Mouse (Mus musculus): Measurements from ENCODE around the gene Olfr457.
A peak's percentile ranks its signal among the peaks of the same experiment; 100 is the strongest.
"Not testable (repeated sequence)": the region's sequence is repeated elsewhere in the genome, so short reads cannot be mapped to it uniquely, and the experiment has no call there.

Gene Olfr457

DNA sequence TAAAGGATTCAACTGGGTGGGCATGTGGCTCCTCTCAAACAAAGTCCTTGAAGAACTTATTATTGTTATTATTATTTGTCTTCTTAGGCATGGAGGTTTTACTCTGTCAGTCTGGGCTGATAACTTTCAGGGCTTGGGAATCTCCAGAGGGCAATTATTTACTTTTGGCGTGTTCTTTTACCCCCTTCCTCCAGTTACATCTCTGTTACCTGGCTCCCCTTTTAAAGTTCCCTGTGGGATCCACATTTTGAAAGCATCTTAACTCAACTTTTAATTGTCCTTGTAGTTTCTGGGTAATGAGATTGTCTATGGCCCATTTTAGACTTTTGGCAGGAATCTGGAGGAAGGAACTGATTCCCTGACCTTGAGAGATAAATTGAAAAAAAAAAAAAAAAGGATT is at the start of gene Olfr457:
TSS of gene Olfr457 (minus strand) at position 101 of the 400 bp plus-strand sequence.
- no peak for DNase-seq (ENCODE audit: low read depth, low spot score)

DNA sequence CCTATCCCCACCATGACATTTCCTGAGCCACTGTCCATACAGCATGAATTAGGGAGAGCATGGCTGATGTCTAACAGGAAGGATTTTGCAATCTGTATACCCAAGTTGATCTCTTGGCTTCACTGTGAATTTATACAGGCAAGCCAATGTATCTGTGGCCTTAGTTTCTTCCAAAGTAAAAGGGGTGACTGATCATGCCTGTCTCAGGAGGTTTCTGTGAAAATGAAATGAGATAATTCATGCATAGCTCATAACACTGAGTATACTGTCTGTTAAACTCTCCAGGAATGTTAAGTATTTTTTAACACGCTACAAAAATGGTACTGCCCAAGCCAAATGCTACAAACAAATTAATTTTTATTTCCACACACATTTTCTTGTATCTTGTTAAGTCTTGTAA is 37.3 kb upstream of the Olfr457 start:
- DNase-seq (ENCODE audit: low read depth, low spot score) = no peak

DNA sequence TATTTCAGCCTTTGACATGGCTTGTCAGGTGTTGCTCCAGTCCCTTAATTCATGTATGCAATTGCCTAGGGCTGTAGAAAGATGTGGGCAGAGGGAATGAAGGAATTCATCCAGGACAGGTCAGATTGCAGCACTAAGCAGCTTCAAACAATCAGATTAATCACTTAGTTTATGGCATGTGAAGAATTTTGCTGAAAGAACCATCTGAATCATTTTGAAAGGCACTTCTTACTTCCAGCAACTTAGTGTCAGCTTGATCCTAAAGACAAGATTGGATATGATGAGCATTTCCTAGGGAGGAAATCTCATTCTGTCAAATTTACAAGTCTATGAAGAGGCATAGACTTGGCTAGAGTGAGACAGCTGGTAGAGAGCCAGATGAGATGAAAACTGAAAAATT is 33.2 kb upstream of the Olfr457 start:
- DNase-seq (ENCODE audit: low read depth, low spot score) = no peak

DNA sequence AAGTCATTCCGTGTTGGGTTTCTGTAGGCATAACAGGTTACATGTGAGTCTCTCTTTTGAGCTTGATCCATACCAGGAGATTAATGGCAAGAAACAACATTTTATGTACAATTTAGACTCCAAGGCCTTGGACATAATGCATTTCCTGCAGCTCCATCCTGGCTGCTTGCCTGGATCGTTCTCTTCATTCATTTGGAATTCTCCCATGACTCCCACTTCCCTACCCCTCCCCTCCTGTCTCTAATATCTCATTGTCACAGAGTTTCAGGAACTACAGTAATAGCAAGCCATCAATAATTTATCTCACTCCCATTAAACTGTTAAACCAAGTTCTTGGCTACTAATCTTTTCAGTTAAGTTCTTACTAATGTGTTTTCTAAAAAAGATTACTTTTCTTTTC is 27.3 kb upstream of the Olfr457 start:
- DNase-seq (ENCODE audit: low read depth, low spot score) = no peak

DNA sequence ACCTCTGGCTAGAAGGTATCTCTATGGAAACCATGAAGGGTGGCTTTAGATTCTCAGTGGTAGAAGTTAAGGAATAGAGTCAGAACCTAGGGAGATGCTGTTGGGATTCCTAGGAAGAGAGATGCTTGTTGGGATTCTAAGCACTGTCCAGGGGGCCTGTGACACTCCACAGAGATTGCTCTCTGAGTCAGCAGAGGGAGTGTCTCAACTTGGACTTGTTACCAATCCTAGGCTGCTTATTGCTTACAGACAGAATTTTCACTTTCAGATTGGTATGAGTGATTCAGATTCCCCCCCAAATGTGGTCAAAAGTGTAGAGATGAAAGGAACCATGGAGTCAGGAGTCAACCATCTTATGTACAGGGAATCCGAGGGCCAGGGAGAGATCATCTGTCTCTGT is 13.6 kb upstream of the Olfr457 start:
- no peak for DNase-seq (ENCODE audit: low read depth, low spot score)

DNA sequence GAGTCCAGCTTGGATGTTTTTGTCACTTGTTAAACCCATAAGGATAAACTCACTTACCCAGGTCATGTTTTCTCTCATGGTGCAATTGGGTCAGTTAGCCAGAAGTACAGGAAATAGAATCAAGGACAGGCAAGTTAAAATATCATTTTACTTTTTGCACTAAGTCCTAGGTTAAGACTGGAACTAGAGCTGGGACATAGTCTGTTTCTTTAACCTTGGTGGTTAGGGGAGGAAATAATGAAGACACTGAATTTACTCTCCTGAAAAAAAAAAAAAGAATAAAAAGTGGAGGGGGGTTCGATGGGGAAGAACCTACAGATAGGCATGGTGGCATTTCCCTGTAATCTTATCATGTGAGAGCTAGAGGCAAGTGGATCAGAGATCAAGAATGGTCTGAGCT is 11.0 kb upstream of the Olfr457 start, which contains the start of gene Olfr456:
TSS of gene Olfr456 (minus strand) at position 101 of the 400 bp plus-strand sequence.
- DNase-seq (ENCODE audit: low read depth, low spot score) = no peak

DNA sequence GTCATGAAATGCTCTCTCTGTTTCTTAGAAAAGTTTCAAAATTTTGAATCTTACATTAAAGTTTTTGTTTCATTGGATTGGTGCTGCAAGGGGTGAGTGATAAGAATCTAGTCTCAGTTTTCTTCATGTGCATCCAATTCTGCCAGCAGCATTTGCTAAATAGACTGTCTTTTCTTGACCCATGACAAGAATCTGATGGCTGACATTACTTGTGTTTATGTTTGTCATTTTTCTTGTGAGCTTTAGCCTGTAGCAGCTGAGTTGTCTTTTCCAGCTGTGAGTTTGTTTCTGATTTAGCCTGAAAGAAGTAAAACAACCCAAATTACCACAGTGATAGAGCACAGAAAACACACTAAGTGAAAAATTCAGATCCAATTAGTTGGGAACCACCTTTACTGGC is 8.5 kb upstream of the Olfr457 start:
- no peak for DNase-seq (ENCODE audit: low read depth, low spot score)

DNA sequence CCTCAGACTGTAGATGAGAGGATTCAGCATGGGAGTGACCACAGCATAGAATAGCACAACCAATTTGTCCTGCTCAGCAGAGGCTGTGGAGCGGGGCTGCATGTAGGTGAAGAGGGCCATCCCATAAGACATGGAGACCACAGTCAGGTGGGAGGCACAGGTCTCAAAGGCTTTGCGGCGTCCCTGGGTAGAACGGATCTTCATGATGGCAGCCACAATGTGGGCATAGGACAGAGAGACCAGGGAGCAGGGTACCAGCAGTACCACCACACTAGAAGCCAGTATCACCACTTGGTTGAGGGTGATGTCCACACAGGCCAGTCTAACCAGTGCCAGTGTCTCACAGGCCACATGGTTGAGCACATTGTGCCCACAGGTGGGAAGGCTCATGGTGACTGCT is 4.8 kb downstream of the Olfr457 start:
- DNase-seq (ENCODE audit: low read depth, low spot score) = not testable (repeated sequence)

DNA sequence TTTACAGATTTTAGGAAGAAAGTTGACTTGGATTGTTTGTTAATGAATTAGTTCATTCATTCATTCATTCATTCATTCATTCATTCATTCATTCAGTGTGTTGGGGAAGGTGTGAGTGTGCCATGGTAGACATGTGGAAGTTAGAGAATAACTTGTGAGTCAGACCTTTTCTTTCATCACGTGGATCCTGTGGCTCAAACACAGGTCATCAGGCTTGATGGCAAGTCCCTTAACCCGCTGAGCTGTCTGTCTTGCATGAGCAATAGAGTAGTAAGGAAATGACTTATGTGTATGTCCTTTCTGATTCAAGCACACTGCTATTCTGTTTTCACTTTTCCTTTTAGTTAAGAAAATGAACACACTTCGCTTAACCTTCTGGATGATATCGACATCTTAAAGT is 5.6 kb downstream of the Olfr457 start:
- no peak for DNase-seq (ENCODE audit: low read depth, low spot score)

DNA sequence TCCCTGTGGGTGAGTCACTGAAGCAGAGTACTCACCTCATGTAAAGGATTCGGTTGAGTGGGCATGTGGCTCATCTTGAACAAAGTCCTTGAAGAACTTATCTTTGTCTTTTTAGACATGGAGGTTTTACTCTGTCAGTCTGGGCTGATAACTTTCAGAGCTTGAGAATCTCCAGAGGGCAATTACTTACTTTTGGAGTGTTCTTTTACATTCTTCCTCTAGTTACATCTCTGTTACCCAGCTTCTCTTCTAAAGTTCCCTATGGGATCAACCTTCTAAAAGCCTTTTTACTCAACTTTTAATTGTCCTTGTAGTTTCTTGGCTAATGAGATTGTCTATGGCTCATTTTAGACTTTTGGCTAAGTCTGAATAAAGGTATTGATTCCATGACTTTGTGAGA is 11.0 kb downstream of the Olfr457 start, which contains the start of gene Olfr458:
TSS of gene Olfr458 (minus strand) at position 101 of the 400 bp plus-strand sequence.
- DNase-seq (ENCODE audit: low read depth, low spot score) = no peak

DNA sequence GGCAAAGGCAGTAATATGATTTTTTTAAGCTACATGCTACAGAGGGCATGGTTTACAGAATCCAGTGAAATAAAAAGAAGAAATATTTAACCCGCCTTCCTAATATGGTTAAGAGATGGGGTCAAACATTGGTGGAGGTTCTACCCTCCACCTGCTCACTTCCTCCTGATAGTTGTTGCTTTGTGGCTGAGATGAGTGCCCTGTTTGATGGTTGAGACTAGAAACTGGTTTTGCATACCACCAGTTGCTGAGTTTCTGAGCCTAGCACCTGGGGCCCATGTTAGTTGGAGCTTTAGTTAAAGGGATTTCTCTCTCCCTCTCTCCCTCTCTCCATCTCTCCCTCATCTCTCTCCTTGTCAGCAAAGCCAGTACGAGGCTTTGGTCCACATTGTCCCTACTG is 28.8 kb downstream of the Olfr457 start:
- DNase-seq (ENCODE audit: low read depth, low spot score) = no peak

DNA sequence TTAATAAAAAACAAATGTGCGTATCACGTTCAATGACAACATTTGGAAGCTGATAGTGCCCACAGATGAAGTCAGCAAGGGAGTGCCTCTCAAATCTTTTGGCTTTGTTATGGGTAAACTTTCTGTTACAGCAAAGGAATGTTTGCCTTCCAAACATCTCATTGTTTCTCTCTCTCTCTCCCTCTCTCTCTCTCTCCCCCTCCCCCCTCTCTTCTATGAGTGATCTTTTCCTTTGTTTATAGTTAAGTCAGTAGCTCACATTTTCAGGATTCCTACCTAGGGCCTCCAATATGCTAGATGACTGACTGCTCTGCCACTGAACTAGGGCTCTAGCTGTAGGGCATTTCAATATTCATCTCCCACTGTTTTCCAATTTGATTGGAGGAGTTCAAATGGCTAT is 31.6 kb downstream of the Olfr457 start:
- no peak for DNase-seq (ENCODE audit: low read depth, low spot score)

DNA sequence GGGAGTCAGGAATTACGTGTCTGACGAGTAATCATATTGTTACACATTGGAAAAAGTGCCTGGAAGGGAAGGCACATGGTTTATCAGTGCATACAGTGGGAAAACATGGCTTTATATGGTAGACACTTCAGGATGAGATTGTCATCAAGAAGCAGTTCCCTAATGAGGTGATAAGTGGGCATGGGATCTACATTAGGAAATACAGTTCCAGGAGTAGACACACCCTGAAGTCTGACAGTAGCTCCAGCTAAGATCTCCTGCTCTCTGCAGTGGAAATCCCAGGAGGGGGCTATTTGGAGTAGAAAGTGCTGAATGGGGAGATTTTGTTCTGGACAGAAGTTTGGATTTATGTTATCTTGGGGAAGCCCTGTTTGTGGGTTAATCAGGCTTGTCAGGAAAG is 34.7 kb downstream of the Olfr457 start:
- no peak for DNase-seq (ENCODE audit: low read depth, low spot score)

DNA sequence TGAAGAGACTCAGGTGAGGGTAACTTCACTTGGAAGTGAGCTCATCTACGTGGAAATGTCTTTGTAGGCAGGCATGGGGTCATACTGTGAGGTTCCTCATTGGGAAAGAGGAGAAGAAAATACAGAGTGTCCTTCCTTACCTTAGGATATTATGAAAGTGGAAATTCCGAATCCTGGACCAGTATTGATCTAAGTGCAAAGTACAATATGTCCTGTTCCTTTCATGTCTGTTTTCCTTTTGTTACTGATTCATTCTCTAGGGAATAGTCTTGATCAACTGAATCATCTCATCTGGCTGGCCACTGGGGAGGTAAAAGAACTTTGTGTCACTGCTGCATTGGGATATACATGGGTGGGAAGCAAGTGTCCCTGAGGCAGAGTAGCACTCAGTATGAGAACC is 40.6 kb downstream of the Olfr457 start:
- no peak for DNase-seq (ENCODE audit: low read depth, low spot score)

DNA sequence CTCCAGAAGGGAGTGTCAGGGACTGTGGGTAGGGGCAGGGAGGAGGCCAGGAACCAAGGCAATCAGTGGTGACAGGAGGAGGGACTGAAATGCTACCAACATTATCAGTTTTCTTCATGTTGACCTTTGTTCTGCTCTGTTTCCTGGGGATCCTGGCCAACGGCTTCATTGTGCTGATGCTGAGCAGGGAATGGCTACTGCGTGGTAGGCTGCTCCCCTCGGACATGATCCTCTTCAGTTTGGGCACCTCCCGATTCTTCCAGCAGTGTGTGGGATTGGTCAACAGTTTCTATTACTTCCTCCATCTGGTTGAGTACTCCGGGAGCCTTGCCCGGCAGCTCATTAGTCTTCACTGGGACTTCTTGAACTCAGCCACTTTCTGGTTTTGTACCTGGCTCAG is 41.7 kb downstream of the Olfr457 start, which contains the start of gene Tas2r126:
TSS of gene Tas2r126 (plus strand) at position 90 of the 400 bp plus-strand sequence.
- DNase-seq (ENCODE audit: low read depth, low spot score) = no peak

DNA sequence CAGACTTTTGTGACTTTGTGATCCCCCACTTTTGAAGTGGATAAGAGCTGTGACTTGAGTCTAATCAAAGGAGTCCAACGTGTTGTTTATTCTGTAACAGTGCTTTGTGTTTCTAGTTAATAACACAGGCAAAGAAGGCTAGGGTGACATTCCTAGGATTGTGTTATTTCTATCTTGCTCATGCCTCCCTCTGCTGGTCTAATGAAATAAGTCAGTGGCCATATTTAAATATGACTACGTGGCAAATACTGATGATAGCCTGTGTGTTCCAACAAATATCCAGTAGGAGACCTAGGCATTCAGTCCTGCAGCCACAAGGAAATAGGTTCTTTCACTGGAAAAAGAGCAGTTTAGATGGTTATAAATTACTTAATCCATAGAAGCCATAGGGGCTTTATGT is 42.6 kb downstream of the Olfr457 start:
- no peak for DNase-seq (ENCODE audit: low read depth, low spot score)

DNA sequence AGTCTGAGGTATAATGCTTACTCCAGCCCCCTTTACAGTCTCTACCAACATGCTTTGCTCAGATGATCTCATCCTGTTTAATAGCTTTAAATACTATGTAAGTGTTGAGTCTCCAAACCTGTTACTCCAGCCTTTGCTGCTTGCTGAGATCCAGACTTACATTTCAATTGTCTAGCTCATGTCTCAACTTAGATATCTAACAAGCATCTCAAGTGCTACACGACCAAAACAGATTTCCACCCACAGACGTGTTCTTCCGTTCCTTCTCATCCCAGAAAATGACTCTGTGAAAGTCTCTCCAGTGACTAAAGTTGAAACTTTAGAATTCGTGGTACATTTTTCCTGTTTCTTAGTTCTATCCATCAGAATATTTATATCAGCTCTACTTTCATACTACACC is 49.8 kb downstream of the Olfr457 start:
- DNase-seq (ENCODE audit: low read depth, low spot score) = peak; percentile 16

DNA sequence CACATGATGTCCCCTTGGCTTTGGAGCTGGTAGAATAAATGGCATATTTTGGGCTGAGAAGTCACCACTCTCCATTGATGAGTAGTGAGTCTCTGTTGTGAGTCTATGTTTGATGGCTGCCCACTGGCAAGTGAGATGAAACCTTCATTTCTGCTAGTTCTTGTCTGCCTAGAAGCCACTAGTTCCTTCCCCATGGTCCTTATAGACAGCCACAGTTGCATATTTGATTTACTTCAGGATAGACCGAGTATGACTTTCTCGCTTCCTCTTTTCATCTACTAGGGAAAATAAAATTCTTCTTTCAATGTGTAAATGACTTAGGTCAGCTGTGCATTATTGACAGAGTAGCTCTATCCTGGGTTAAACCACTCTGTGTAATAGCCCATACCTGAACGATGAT is 51.7 kb downstream of the Olfr457 start:
- DNase-seq (ENCODE audit: low read depth, low spot score) = no peak

DNA sequence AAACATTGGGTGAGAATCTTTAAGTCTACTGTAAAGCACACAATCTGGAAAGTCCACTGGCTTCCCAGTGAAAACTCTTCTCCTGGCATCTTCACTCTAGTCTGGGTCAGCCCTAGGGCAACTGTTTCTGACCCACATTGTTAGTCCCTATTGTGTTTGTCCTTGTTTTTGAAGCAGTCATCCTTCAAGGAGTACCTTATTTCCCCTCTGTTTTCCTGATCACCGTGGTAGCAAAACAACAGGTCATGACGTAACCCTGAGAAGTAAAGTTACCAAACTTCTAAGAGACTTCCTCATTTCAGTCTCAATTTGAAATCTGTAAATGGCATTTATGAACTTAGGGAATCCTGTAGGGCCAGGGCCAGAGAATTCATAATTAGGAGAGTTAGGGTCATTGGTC is 54.7 kb downstream of the Olfr457 start:
- DNase-seq (ENCODE audit: low read depth, low spot score) = no peak

DNA sequence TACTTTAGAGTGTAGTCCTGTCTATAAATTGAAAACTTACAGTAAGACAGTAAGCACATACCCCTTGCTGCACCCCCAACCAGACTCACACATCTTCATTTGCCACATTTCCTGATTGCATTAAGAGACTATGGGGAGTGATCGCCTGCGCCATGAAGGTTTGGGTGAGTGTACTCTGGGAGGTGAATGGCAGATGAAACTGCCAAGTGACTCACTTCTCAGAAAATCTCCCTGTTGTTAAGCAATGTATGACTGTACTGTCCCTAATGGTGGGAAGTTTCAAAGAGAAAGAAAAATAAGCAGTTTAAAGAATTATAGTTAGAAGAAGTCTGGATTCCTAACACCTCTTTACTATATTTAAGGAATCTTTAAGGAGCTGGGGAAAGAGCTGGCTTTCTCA is 56.7 kb downstream of the Olfr457 start:
- DNase-seq (ENCODE audit: low read depth, low spot score) = no peak

Data from telencephalon, adult 2 months (tissue).